Mouse (Mus musculus) forebrain, postnatal 0 days (tissue): Measurements from ENCODE around the gene Fam213a. TPM values are rescaled to one million over a fixed set of nuclear protein-coding genes. Genes with fewer than 3 reads are reported as not detected.

Source experiments
- ATAC-seq: fragments of 200-750 bp; cut with Nextera tagmentation; 2 replicates; pipeline ENCODE4 v1.8.0; 2017; ENCODE audit warnings: mild to moderate bottlenecking, moderate library complexity
- DNase-seq: peaks from one replicate; pipeline ENCODE4 v3.0.0-alpha.2; 2015
- H3K27ac ChIP-seq: fragments of 300-500 bp; sonication (generic); 2 replicates; pipeline ENCODE4 v1.5.1; 2014; ENCODE audit warnings: low read depth, mild to moderate bottlenecking, antibody characterized with exemption, low read length, moderate library complexity, mixed read lengths
- H3K27me3 ChIP-seq: fragments of 300-500 bp; sonication (generic); 2 replicates; pipeline ENCODE4 v1.6.1; 2014; ENCODE audit warnings: mild to moderate bottlenecking, low read length, mixed read lengths; ENCODE audit not compliant: insufficient read depth
- H3K36me3 ChIP-seq: fragments of 300-500 bp; sonication (generic); 2 replicates; pipeline ENCODE4 v1.6.1; 2014; ENCODE audit warnings: mild to moderate bottlenecking, moderate library complexity; ENCODE audit not compliant: insufficient read depth
- H3K4me1 ChIP-seq: fragments of 300-500 bp; sonication (generic); 2 replicates; pipeline ENCODE4 v1.6.1; 2014; ENCODE audit warnings: antibody characterized with exemption; ENCODE audit not compliant: insufficient read depth
- H3K4me2 ChIP-seq: fragments of 300-500 bp; sonication (generic); 2 replicates; pipeline ENCODE4 v1.6.1; 2014; ENCODE audit warnings: low read depth, mild to moderate bottlenecking, moderate library complexity
- H3K4me3 ChIP-seq: fragments of 300-500 bp; sonication (generic); 2 replicates; pipeline ENCODE4 v1.5.1; 2014; ENCODE audit warnings: low read depth, low read length, mixed read lengths
- H3K9ac ChIP-seq: fragments of 300-500 bp; sonication (generic); 2 replicates; pipeline ENCODE4 v1.6.1; 2014; ENCODE audit warnings: mild to moderate bottlenecking
- H3K9me3 ChIP-seq: fragments of 300-500 bp; sonication (generic); 2 replicates; pipeline ENCODE4 v1.6.1; 2016; ENCODE audit warnings: low read length
- CTCF ChIP-seq: sonication (generic); IDR thresholded peaks from 2 replicates; pipeline ENCODE4 v1.5.1; 2016; ENCODE audit warnings: antibody characterized with exemption, control low read depth, low read depth
- WGBS: fragments of 180-500 bp; shearing (Covaris S2); extraction: QIAGEN DNeasy Blood & Tissue Kit; methylation state at CpG from one replicate; pipeline ENCODE4 v1.1.7; 2014; 5-methylcytosine and 5-hydroxymethylcytosine counted together
- polyA plus RNA-seq: library from polyadenylated mRNA; unstranded; fragments of >200 nt; fragmentation: Nextera tagmentation; extraction: Ambion mirVana; gene quantifications from 2 replicates; pipeline ENCODE4 v1.2.1, GENCODE M21; 2015
- total RNA-seq: library from RNA; depleted of rRNA; stranded (reverse); fragments of >200 nt; gene quantifications from 2 replicates; pipeline ENCODE4 v1.2.3, GENCODE M21; 2014

Fam213a gene
- total and polyA plus RNA-seq, 2 experiments from 2014 or later = 92.4 to 106 TPM

- H3K4me3 ChIP-seq = 0 out of 2 replicates have a peak overlapping the region, but pooled peaks have one; percentile 97
- H3K4me1 ChIP-seq = peaks cover 20% of the 10 kb centered on the region
- 77% methylated on average over 2 of the region's 2 CpGs for WGBS
- no peaks in the 10 kb centered on the region for H3K27me3 ChIP-seq
- no peaks in the 10 kb centered on the region for H3K9me3 ChIP-seq
- 0 out of 2 replicates have a peak overlapping the region, but pooled peaks have one; percentile 88 for H3K27ac ChIP-seq
- ATAC-seq = no peak
- no peaks in the 10 kb centered on the region for H3K36me3 ChIP-seq
- no peak overlapping the region; the same call in 1 of the 2 replicates for H3K9ac ChIP-seq
- H3K4me2 ChIP-seq = no peak overlapping the region
- DNase-seq = no peak
- TF ChIP-seq CTCF = no peak
Observed at GRCm38 (mm10) chr14:40968051-40968450, 45.5 kb downstream of the Fam213a start.

- no peak for ATAC-seq
- Histone ChIP-seq H3K9me3 (no peaks in the 10 kb centered on the region), H3K4me3 (peak overlapping the region; percentile 97), H3K9ac (peak overlapping the region; percentile 92), H3K27ac (peak overlapping the region; percentile 88), H3K4me2 (peak overlapping the region; percentile 80), H3K27me3 (no peaks in the 10 kb centered on the region), H3K36me3 (no peaks in the 10 kb centered on the region), H3K4me1 (peaks cover 20% of the 10 kb centered on the region)
- DNase-seq = no peak
- TF ChIP-seq CTCF = no peak
- 2% methylated on average over 6 of the region's 6 CpGs for WGBS
Observed at GRCm38 (mm10) chr14:40967598-40967900, 46.0 kb downstream of the Fam213a start.

GRCm38 (mm10) chr14:40966862-40967597 lies 46.6 kb downstream of the Fam213a start:
- ATAC-seq (peak; percentile 93), DNase-seq (peak; percentile 93)
- Histone ChIP-seq H3K9me3 (no peaks in the 10 kb centered on the region), H3K4me2 (peak overlapping the region; percentile 80), H3K4me3 (peak overlapping the region; percentile 97), H3K27me3 (no peaks in the 10 kb centered on the region), H3K4me1 (peaks cover 23% of the 10 kb centered on the region), H3K9ac (peak overlapping the region; percentile 92), H3K27ac (peak overlapping the region; percentile 88), H3K36me3 (no peaks in the 10 kb centered on the region)
- TF ChIP-seq CTCF = no peak
- WGBS = 2% methylated on average over 61 of the region's 62 CpGs

GRCm38 (mm10) chr14:40966392-40966861 lies 47.2 kb downstream of the Fam213a start, which contains the start of gene Tspan14:
Gene Tspan14 (minus strand): TSS chr14:40966807.
- Histone ChIP-seq H3K4me3 (peak within 1 kb of the TSS; percentile 97), H3K27me3 (no peaks in the 10 kb centered on the region), H3K27ac (peak within 1 kb of the TSS; percentile 88), H3K4me2 (peak within 1 kb of the TSS; percentile 80), H3K9ac (peak within 1 kb of the TSS; percentile 92), H3K4me1 (peaks cover 23% of the 10 kb centered on the region), H3K36me3 (no peaks in the 10 kb centered on the region), H3K9me3 (no peaks in the 10 kb centered on the region)
- TF ChIP-seq CTCF = peak; percentile 20; the same call in 1 of the 2 replicates
- ATAC-seq (peak; percentile 61), DNase-seq (no peak)
- WGBS = 2% methylated on average over 53 of the region's 54 CpGs

- Histone ChIP-seq H3K27ac (peak overlapping the region; percentile 88), H3K4me1 (peaks cover 23% of the 10 kb centered on the region), H3K36me3 (no peaks in the 10 kb centered on the region), H3K9ac (peak overlapping the region; percentile 92), H3K9me3 (no peaks in the 10 kb centered on the region), H3K4me3 (peak overlapping the region; percentile 97), H3K4me2 (peak overlapping the region; percentile 80), H3K27me3 (no peaks in the 10 kb centered on the region)
- peak; percentile 5 for ATAC-seq
- TF ChIP-seq CTCF = no peak
- WGBS = under 1% methylated on average over 15 of the region's 15 CpGs
- peak; percentile 47 for DNase-seq
Observed at GRCm38 (mm10) chr14:40965507-40966356, 47.9 kb downstream of the Fam213a start.

- H3K36me3 ChIP-seq = no peaks in the 10 kb centered on the region
- H3K27ac ChIP-seq = no peak overlapping the region
- peak overlapping the region; percentile 97 for H3K4me3 ChIP-seq
- DNase-seq (no peak), ATAC-seq (no peak)
- no peak for TF ChIP-seq CTCF
- H3K9ac ChIP-seq = peak overlapping the region; percentile 25; the same call in 1 of the 2 replicates
- no peaks in the 10 kb centered on the region for H3K27me3 ChIP-seq
- peaks cover 28% of the 10 kb centered on the region for H3K4me1 ChIP-seq
- H3K9me3 ChIP-seq = no peaks in the 10 kb centered on the region
- peak overlapping the region; percentile 80 for H3K4me2 ChIP-seq
Observed at GRCm38 (mm10) chr14:40964881-40965280, 48.7 kb downstream of the Fam213a start.

- WGBS = 90% methylated on average over 3 of the region's 3 CpGs
- Histone ChIP-seq H3K9me3 (no peaks in the 10 kb centered on the region), H3K4me3 (no peak overlapping the region), H3K4me2 (peak overlapping the region; percentile 80; the same call in 1 of the 2 replicates), H3K36me3 (no peaks in the 10 kb centered on the region), H3K27ac (no peak overlapping the region), H3K9ac (no peak overlapping the region), H3K4me1 (peaks cover 28% of the 10 kb centered on the region), H3K27me3 (no peaks in the 10 kb centered on the region)
- no peak for TF ChIP-seq CTCF
- ATAC-seq (no peak), DNase-seq (no peak)
Observed at GRCm38 (mm10) chr14:40964214-40964610, 49.4 kb downstream of the Fam213a start.
